Mouse (Mus musculus) NIH3T3 (cell line): ENCODE data around the gene Gm2030.
"Not testable (repeated sequence)": the region's sequence is repeated elsewhere in the genome, so short reads cannot be mapped to it uniquely, and the experiment has no call there.

ENCODE experiments used
- DNase-seq: peaks from one replicate; pipeline ENCODE4 v3.0.0-alpha.2; 2012; ENCODE audit warnings: low read depth

Gm2030 gene

DNA sequence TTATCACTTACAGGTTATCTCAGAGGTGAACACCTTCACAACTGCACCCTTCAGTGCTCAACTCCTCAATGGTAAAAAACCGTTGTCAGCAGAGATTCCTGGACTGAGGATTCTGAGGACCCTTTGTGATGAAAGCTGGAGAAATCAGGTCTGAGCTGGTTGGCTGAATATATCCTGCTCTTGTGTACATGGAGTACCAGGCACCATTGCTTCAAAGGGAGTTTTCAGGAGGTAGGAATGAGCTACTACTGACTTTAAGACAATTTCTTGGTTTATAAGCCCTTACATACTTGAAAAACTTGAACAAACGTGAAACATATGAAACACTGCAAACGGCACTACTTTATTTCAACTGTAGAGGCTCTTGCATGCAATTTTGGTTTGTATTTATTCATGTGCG, at the start of gene Gm2030:
TSS of gene Gm2030 (minus strand) at position 101 of the 400 bp plus-strand sequence.
- DNase-seq, result not testable (repeated sequence)
